In the genomic region with DNA sequence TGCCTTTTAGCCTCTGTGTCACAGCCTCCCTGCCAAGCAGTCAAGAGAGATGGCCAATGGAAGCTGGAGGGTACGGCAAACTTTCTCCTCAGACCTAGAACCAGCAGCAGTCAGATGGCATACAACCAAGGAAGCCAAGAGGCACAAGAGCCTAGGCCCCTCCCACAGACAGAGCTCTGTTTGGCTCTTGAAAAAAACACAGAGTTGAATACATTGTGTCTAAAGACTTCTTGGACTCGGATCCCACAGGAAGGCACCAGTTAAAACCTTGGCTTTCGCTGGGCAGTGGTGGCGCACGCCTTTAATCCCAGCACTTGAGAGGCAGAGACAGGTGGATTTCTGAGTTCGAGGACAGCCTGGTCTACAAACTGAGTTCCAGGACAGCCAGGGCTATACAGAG, we compare ENCODE assay signal across 18 mouse cellular contexts.
DNase-seq lines count a peak whose midpoint lies in the region; ATAC-seq lines count a peak whose summit lies in the region.
"Had no signal": no experiment of that assay in that cellular context is flagged by ENCODE, and none has a peak within 500 bp of the region (broad histone marks: within the 10 kb centered on the region; RNA-seq: fewer than 3 reads in every experiment).

No protein-coding gene starts in this region.

- peak; percentile 51 for DNase-seq in cerebellum, adult 11-12 months
- peak; percentile 67 for DNase-seq in cerebellum, adult 9-10 months
- DNase-seq in cerebellum, adult 11 months, result no peak
- DNase-seq in testis, postnatal 14 days (ENCODE audit: low spot score), result peak; percentile 30
- DNase-seq in testis, postnatal 10 days (ENCODE audit: low spot score), result no peak
- no peak for DNase-seq in T-cell, adult 2 months (ENCODE audit: low spot score)
- DNase-seq: adrenal gland, adult 2 months; adrenal gland, postnatal 14 days; forebrain, postnatal 0 days; gastrocnemius, adult 2 months; gastrocnemius, postnatal 14 days; heart, adult 11 months; kidney, adult 18-20 months had no signal

- no peak for ATAC-seq in cerebellum, adult (ENCODE audit: insufficient number of reproducible peaks, low FRiP score, low TSS enrichment)
- ATAC-seq: forebrain, embryonic 14.5 days; forebrain, postnatal 0 days; hindbrain, embryonic 16.5 days; inflammation-experienced regulatory T-cells, adult 6 months; intestine, embryonic 16.5 days had no signal

Comparison
In these comparisons a context has a peak if more than half of its experiments do, and no peak if none do; other contexts are left out.
1. DNase-seq: peak in cerebellum, adult 11-12 months (single experiment), cerebellum, adult 9-10 months (single experiment) and testis, postnatal 14 days (single experiment); none in cerebellum, adult 11 months (single experiment), testis, postnatal 10 days (single experiment) and T-cell, adult 2 months (single experiment).